Mouse (Mus musculus) midbrain, embryonic 13.5 days (tissue): Measurements from ENCODE around the gene Usp16. TPM values are rescaled to one million over a fixed set of nuclear protein-coding genes. Genes with fewer than 3 reads are reported as not detected.
"Not testable (repeated sequence)": the region's sequence is repeated elsewhere in the genome, so short reads cannot be mapped to it uniquely, and the experiment has no call there.

Experiments
- ATAC-seq: fragments of 200-750 bp; cut with Nextera tagmentation; 2 replicates; pipeline ENCODE4 v1.8.0; 2017; ENCODE audit warnings: mild to moderate bottlenecking, moderate TSS enrichment, moderate library complexity
- H3K27ac ChIP-seq: fragments of 300-500 bp; sonication (generic); 2 replicates; pipeline ENCODE4 v1.5.1; 2015; ENCODE audit warnings: inconsistent platforms, mild to moderate bottlenecking, moderate library complexity
- H3K27me3 ChIP-seq: fragments of 300-500 bp; sonication (generic); 2 replicates; pipeline ENCODE4 v1.6.1; 2015; ENCODE audit warnings: mild to moderate bottlenecking, inconsistent platforms
- H3K36me3 ChIP-seq: fragments of 300-500 bp; sonication (generic); 2 replicates; pipeline ENCODE4 v1.6.1; 2015; ENCODE audit warnings: mild to moderate bottlenecking, inconsistent platforms
- H3K4me1 ChIP-seq: fragments of 300-500 bp; sonication (generic); replicated peaks from 2 replicates; pipeline ENCODE4 v1.6.1; 2015; ENCODE audit warnings: inconsistent platforms
- H3K4me2 ChIP-seq: fragments of 300-500 bp; sonication (generic); replicated peaks from 2 replicates; pipeline ENCODE4 v1.6.1; 2015; ENCODE audit warnings: moderate library complexity, mild to moderate bottlenecking, inconsistent platforms
- H3K4me3 ChIP-seq: fragments of 300-500 bp; sonication (generic); replicated peaks from 2 replicates; pipeline ENCODE4 v1.5.1; 2015; ENCODE audit warnings: mild to moderate bottlenecking, inconsistent platforms
- H3K9ac ChIP-seq: fragments of 300-500 bp; sonication (generic); replicated peaks from 2 replicates; pipeline ENCODE4 v1.6.1; 2015; ENCODE audit warnings: mild to moderate bottlenecking, inconsistent platforms
- H3K9me3 ChIP-seq: fragments of 300-500 bp; sonication (generic); 2 replicates; pipeline ENCODE4 v1.6.1; 2016; ENCODE audit warnings: mild to moderate bottlenecking, inconsistent platforms
- WGBS: fragments of 180-500 bp; shearing (Covaris S2); methylation state at CpG from one replicate; pipeline ENCODE4 v1.1.7; 2015; 5-methylcytosine and 5-hydroxymethylcytosine counted together
- polyA plus RNA-seq: library from polyadenylated mRNA; unstranded; fragments of >200 nt; fragmentation: Nextera tagmentation; extraction: Ambion mirVana; gene quantifications from 2 replicates; pipeline ENCODE4 v1.2.1, GENCODE M21; 2015

Gene Usp16
- polyA plus RNA-seq, 1 experiment from 2014 or later: 49.0 TPM

DNA sequence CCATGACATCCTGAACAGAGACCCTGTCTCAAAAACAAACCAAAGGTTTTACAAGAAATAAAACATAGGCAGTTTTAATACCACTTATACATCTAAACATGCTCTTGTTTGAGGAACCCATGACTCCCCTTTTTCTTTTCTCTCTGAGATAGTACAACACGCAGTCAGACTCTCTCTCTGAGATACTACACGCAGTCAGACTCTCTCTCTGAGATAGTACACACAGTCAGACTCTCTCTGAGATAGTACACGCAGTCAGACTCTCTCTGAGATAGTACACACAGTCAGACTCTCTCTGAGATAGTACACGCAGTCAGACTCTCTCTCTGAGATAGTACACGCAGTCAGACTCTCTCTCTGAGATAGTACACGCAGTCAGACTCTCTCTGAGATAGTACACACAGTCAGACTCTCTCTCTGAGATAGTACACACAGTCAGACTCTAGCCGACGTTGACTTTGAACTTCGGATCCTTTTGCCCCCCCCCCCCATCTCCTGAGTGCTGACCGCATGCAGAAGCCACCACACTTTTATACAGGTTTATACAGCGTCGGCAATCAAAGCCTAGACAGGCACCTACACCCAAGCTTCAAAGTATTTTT, 37.8 kb downstream of the Usp16 start:
- not testable (repeated sequence) for ATAC-seq, H3K4me2 ChIP-seq, H3K4me3 ChIP-seq, H3K27ac ChIP-seq, H3K9ac ChIP-seq, H3K27me3 ChIP-seq, H3K9me3 ChIP-seq
- 95% methylated on average over 12 of the region's 12 CpGs for WGBS
- Histone ChIP-seq H3K4me1 (peaks cover 19% of the 10 kb centered on the region), H3K36me3 (peaks cover 69% of the 10 kb centered on the region)

DNA sequence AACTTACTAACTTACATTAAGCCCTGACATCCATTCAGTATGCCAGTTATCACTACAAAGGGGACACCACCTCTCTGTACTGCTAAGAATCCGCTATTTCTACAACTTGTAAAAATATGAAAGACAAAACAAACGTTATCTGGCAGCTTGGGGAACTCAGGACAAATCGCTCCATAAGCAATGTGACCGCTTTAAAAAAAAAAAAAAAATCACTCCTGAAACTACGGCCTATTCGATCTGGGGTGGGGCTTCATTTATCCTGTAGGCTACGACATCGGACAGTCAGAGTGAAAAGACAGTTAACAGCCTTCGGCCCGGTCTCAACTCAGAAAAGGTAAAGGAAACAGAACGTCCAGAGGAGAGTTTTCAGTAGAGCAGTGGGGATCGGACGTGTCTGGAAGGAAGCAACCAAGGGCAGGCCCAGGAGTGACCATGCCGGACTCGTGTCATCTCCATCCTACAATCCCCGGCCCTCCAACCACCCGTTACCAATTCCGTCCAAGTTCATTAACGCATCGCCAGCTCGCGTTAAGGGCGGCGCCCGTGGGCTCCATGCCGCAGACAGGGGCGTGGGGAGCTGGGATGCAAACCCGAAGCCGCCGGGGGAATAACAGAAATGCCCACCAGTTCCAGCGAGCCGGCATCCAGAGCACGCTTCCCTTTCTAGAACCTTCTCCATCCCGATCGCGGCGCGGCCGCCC, 40.6 kb downstream of the Usp16 start:
- Histone ChIP-seq H3K9me3 (no peaks in the 10 kb centered on the region), H3K9ac (peak overlapping the region; percentile 93), H3K36me3 (peaks cover 41% of the 10 kb centered on the region), H3K27ac (peak overlapping the region; percentile 82), H3K27me3 (no peaks in the 10 kb centered on the region), H3K4me1 (peaks cover 19% of the 10 kb centered on the region), H3K4me3 (peak overlapping the region; percentile 83), H3K4me2 (peak overlapping the region; percentile 84)
- under 1% methylated on average over 39 of the region's 39 CpGs for WGBS
- ATAC-seq: peak; percentile 75

DNA sequence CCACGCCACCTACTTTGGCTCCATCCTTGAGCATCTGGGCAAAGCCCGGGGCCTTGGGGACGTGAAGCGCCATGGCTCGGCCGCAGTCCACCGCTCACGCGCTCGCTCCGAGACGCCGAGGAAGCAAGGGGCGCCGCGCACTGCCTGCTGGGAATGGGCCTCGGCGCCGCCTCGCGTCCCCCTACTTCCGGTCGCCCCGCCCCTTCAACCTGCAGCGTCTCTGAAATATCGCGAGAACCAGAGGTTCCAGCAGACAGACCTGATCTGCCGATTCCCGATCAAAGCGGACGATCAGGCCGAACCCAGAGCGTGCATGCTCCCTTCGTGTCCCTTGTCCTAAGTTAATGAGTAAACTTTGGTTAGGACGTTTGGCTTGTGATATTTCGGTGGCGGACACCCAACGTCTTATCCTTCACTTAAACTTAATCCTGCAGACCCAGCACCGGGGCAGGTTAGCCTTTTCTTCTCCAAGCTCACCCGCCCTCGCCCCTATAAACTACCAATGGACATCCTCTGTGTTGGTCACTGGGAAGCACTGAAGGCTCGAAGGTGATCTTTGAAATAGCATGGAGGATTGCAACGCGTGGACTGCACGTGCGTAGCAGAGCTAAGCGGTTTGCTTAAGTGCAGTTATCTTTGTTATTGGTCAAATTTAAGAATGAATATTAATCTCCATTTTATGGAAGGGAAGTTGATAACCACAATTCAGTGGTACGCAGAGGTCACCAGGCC, 41.4 kb downstream of the Usp16 start, which contains the start of gene Cct8:
Cct8 (minus strand) TSS at position 158 of the 732 bp plus-strand sequence.
- Histone ChIP-seq H3K4me2 (peak within 1 kb of the TSS; percentile 84), H3K9me3 (no peaks in the 10 kb centered on the region), H3K4me3 (peak within 1 kb of the TSS; percentile 83), H3K36me3 (peaks cover 33% of the 10 kb centered on the region), H3K27ac (peak within 1 kb of the TSS; percentile 82), H3K27me3 (no peaks in the 10 kb centered on the region), H3K4me1 (peaks cover 19% of the 10 kb centered on the region), H3K9ac (peak within 1 kb of the TSS; percentile 93)
- WGBS: under 1% methylated on average over 48 of the region's 48 CpGs
- peak; percentile 97 for ATAC-seq

DNA sequence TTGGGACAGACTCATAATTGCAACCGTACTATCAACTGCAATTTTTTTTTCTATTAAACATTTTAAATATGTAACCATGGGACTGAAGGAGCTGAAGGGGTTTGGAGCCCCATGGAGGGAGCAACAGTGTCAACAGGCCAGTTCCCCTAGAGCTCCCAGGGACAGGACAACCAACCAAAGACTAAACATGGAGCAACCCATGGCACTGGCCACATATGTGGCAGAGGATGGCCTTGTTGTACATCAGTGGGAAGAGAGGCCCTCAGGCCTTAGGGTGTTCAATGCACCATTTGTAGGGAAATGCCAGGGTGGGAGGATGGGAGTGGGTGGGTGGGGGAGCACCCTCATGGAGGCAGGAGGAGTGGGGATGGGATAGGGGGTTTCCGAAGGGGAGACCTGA, 42.2 kb downstream of the Usp16 start:
- peak overlapping the region; percentile 57 for H3K4me2 ChIP-seq
- H3K4me1 ChIP-seq: peaks cover 19% of the 10 kb centered on the region
- WGBS: 96% methylated on average over 2 of the region's 2 CpGs
- H3K27ac ChIP-seq: no peak overlapping the region
- H3K4me3 ChIP-seq: peak overlapping the region; percentile 83
- no peaks in the 10 kb centered on the region for H3K9me3 ChIP-seq
- H3K36me3 ChIP-seq: peaks cover 25% of the 10 kb centered on the region
- ATAC-seq: no peak
- no peaks in the 10 kb centered on the region for H3K27me3 ChIP-seq
- peak overlapping the region; percentile 69; the same call in 1 of the 2 replicates for H3K9ac ChIP-seq

DNA sequence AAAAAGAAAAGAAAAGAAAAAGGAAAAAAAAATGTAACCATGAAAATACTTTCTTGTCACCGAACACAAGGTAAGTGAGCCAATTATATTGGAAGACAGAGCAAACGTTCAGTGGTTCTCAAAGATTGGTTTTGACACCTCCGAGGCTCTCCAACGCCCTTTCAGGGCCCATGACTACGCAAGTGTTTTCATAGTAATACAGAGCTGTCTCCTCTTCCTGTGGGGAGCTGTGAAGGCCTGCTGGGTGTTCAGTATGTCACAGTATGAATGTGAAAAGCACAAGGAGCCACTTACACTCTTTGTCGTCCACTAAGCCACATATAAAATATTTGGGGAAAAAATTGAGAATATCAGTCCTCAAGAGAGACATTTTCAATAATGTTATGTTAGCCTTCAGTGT, 42.7 kb downstream of the Usp16 start:
- Histone ChIP-seq H3K27ac (no peak overlapping the region), H3K9ac (no peak overlapping the region), H3K27me3 (no peaks in the 10 kb centered on the region), H3K4me2 (no peak overlapping the region), H3K4me3 (no peak overlapping the region), H3K9me3 (no peaks in the 10 kb centered on the region), H3K4me1 (peaks cover 19% of the 10 kb centered on the region), H3K36me3 (peaks cover 20% of the 10 kb centered on the region)
- no peak for ATAC-seq
- WGBS: 87% methylated on average over 6 of the region's 6 CpGs

- no peaks in the 10 kb centered on the region for H3K36me3 ChIP-seq
- ATAC-seq: no peak
- H3K4me2 ChIP-seq: no peak overlapping the region
- H3K27ac ChIP-seq: no peak overlapping the region
- no peak overlapping the region for H3K9ac ChIP-seq
- WGBS: 62% methylated on average over 6 of the region's 6 CpGs
- H3K4me1 ChIP-seq: peaks cover 11% of the 10 kb centered on the region
- H3K9me3 ChIP-seq: no peaks in the 10 kb centered on the region
- no peaks in the 10 kb centered on the region for H3K27me3 ChIP-seq
- H3K4me3 ChIP-seq: no peak overlapping the region
Observed at GRCm38 (mm10) chr16:87499556-87499955, 45.1 kb downstream of the Usp16 start.

DNA sequence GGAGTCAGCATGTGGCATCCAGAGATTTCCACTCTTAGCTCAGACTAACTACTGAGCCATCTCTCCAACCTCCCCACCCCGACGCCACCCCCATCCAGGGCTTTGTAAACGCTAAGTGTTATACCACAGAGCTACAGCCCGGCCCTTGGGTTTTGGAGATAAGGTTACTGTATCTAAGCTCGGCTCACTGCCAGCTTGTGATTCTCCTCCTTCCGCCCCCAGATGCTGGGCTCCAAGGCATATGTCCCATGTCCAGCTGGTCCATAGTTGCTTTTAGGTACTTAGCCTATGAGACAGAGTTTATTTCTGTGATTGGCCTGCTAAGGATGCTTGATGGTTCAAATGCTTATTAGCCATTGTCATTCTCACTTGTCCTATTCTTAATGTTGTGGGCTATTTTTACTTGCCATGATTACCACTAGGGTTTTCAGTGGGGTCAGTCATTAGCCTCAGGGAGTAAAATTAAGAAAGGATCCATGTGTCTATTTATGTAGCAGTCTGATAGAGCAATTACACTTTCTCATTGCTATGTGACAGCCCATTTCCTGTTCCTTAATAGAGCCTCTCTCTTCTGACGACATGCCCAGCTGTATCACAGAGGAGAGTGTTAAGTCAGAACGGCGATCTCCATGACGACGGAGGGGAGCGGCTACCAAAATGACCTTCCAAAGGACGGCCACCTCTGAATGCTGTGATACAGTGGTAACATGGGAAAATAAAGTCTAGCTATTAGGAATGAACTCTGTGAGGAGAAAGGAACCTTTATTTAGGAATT, 47.0 kb downstream of the Usp16 start:
- H3K36me3 ChIP-seq: no peaks in the 10 kb centered on the region
- H3K4me3 ChIP-seq: no peak overlapping the region
- H3K9me3 ChIP-seq: no peaks in the 10 kb centered on the region
- H3K4me2 ChIP-seq: no peak overlapping the region
- ATAC-seq: no peak
- no peak overlapping the region for H3K27ac ChIP-seq
- no peaks in the 10 kb centered on the region for H3K27me3 ChIP-seq
- peaks cover 6% of the 10 kb centered on the region for H3K4me1 ChIP-seq
- no peak overlapping the region for H3K9ac ChIP-seq
- 71% methylated on average over 13 of the region's 13 CpGs for WGBS

- WGBS: 67% methylated on average over 5 of the region's 5 CpGs
- H3K4me1 ChIP-seq: 0 out of 2 replicates have a peak, but pooled peaks cover 4% of the 10 kb centered on the region
- no peak overlapping the region for H3K27ac ChIP-seq
- no peak overlapping the region for H3K9ac ChIP-seq
- no peaks in the 10 kb centered on the region for H3K9me3 ChIP-seq
- H3K27me3 ChIP-seq: no peaks in the 10 kb centered on the region
- no peak overlapping the region for H3K4me2 ChIP-seq
- no peak overlapping the region for H3K4me3 ChIP-seq
- no peak for ATAC-seq
- H3K36me3 ChIP-seq: no peaks in the 10 kb centered on the region
Observed at GRCm38 (mm10) chr16:87511706-87512105, 57.2 kb downstream of the Usp16 start.

DNA sequence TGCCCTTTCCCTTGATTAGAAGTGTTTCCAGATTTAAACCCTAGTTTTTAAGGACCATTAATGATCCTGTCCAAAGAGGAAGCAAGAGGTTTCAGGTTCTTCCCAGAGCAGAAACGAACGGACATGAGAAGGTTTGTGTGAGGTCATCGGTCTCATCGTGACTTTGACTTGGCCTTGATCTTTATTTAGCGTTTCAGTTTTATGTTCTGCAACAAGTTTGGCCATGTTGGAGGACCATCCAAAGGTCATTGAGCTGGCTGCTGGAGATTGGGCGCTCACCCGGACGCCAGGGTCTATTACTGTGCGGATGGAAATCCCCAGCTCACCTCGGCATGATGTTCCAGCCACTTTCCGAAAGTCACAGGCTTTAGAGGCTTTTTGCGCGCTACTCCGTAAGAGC, 57.8 kb downstream of the Usp16 start:
- Histone ChIP-seq H3K4me1 (0 out of 2 replicates have a peak, but pooled peaks cover 3% of the 10 kb centered on the region), H3K36me3 (no peaks in the 10 kb centered on the region), H3K9ac (no peak overlapping the region), H3K9me3 (no peaks in the 10 kb centered on the region), H3K4me2 (no peak overlapping the region), H3K4me3 (no peak overlapping the region), H3K27me3 (no peaks in the 10 kb centered on the region), H3K27ac (no peak overlapping the region)
- no peak for ATAC-seq
- 94% methylated on average over 14 of the region's 14 CpGs for WGBS

GRCm38 (mm10) chr16:87524228-87524627, 69.7 kb downstream of the Usp16 start:
- H3K4me1 ChIP-seq: peaks cover 4% of the 10 kb centered on the region; the same call in 1 of the 2 replicates
- WGBS: 95% methylated on average over 5 of the region's 5 CpGs
- no peaks in the 10 kb centered on the region for H3K36me3 ChIP-seq
- H3K27ac ChIP-seq: no peak overlapping the region
- no peaks in the 10 kb centered on the region for H3K27me3 ChIP-seq
- H3K9ac ChIP-seq: no peak overlapping the region
- no peak overlapping the region for H3K4me3 ChIP-seq
- no peak for ATAC-seq
- no peak overlapping the region for H3K4me2 ChIP-seq
- no peaks in the 10 kb centered on the region for H3K9me3 ChIP-seq

- H3K36me3 ChIP-seq: no peaks in the 10 kb centered on the region
- H3K4me1 ChIP-seq: peaks cover 6% of the 10 kb centered on the region; the same call in 1 of the 2 replicates
- no peaks in the 10 kb centered on the region for H3K27me3 ChIP-seq
- no peak overlapping the region for H3K4me3 ChIP-seq
- H3K9me3 ChIP-seq: no peaks in the 10 kb centered on the region
- H3K9ac ChIP-seq: no peak overlapping the region
- 69% methylated on average over 8 of the region's 8 CpGs for WGBS
- H3K27ac ChIP-seq: no peak overlapping the region
- ATAC-seq: peak; percentile 30; the same call in 1 of the 2 replicates
- no peak overlapping the region for H3K4me2 ChIP-seq
Observed at GRCm38 (mm10) chr16:87527553-87528249, 73.2 kb downstream of the Usp16 start.
